Mouse (Mus musculus) limb, embryonic 10.5 days (tissue): Measurements from ENCODE around the gene Krt31. TPM values are rescaled to one million over a fixed set of nuclear protein-coding genes. Genes with fewer than 3 reads are reported as not detected.

Experiments used
- DNase-seq: peaks from one replicate; pipeline ENCODE4 v3.0.0-alpha.2; 2017; ENCODE audit warnings: low spot score
- H3K27ac ChIP-seq: fragments of 300-500 bp; sonication (generic); 2 replicates; pipeline ENCODE4 v1.5.1; 2016; ENCODE audit warnings: mild to moderate bottlenecking
- H3K27me3 ChIP-seq: fragments of 300-500 bp; sonication (generic); 2 replicates; pipeline ENCODE4 v1.6.1; 2016; ENCODE audit warnings: low read depth, mild to moderate bottlenecking; ENCODE audit not compliant: poor library complexity, severe bottlenecking
- H3K36me3 ChIP-seq: fragments of 300-500 bp; sonication (generic); 2 replicates; pipeline ENCODE4 v1.6.1; 2016; ENCODE audit warnings: mild to moderate bottlenecking, moderate library complexity
- H3K4me1 ChIP-seq: fragments of 300-500 bp; sonication (generic); 2 replicates; pipeline ENCODE4 v1.6.1; 2016
- H3K4me3 ChIP-seq: fragments of 300-500 bp; sonication (generic); 2 replicates; pipeline ENCODE4 v1.5.1; 2016; ENCODE audit warnings: mild to moderate bottlenecking, moderate library complexity
- H3K9me3 ChIP-seq: fragments of 300-500 bp; sonication (generic); replicated peaks from 2 replicates; pipeline ENCODE4 v1.6.1; 2016; ENCODE audit warnings: mild to moderate bottlenecking
- WGBS: fragments of 180-500 bp; shearing (Covaris S2); methylation state at CpG from one replicate; pipeline ENCODE4 v1.1.7; 2016; 5-methylcytosine and 5-hydroxymethylcytosine counted together
- polyA plus RNA-seq: library from polyadenylated mRNA; unstranded; fragments of >200 nt; fragmentation: Nextera tagmentation; extraction: Ambion mirVana; gene quantifications from 2 replicates; pipeline ENCODE4 v1.2.1, GENCODE M21; 2016

Gene Krt31
- polyA plus RNA-seq, 1 experiment from 2014 or later, result not detected

DNA sequence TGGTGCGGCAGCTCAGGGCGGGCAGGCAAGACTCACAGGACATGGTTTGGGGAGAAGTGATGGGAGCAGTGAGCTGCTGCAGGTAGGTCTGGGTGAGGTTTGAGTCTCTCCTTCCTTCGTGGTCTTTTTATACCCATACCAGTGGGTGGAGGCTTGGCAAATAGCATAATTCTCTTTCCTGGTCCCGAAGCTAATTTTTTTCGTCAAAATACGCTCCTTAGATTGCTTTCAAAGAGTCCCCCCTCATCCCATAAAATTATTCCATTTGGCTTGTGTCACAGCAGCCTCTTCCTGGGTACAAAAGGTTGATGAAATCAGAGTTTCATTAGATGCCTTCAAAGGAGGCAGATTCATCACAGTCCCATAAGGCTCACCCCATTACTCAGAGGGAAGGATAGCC is 8.9 kb downstream of the Krt31 start, which contains the start of gene Krt34:
Gene Krt34 (minus strand): TSS at position 101 of the 400 bp plus-strand sequence.
- no peak for DNase-seq
- Histone ChIP-seq H3K4me3 (no peak within 1 kb of the TSS), H3K9me3 (no peaks in the 10 kb centered on the region), H3K4me1 (no peaks in the 10 kb centered on the region), H3K36me3 (no peaks in the 10 kb centered on the region), H3K27me3 (no peaks in the 10 kb centered on the region), H3K27ac (no peak within 1 kb of the TSS)
- 86% methylated on average over 6 of the region's 6 CpGs for WGBS

DNA sequence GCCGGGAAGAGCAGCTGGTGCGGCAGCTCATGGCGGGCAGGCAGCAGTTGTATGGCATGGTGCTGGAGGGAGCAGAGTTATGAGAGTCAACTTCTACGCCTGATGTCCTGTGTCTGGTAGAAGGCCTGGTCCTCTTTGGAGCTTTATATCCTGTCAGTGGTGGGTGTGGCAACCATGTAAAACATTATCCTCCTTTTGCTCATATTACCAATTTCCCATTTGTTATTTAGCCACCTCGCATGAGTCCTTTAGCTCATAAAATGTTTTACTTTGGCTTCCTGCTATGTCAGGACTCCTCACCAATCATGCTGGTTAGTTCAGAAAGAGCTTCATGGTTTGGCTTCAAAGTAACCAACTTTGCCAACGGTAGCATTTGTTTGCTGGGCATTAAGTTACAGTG is 20.6 kb downstream of the Krt31 start, which contains the start of gene Krt33b:
Gene Krt33b (minus strand): TSS at position 101 of the 400 bp plus-strand sequence.
- Histone ChIP-seq H3K4me3 (no peak within 1 kb of the TSS), H3K4me1 (no peaks in the 10 kb centered on the region), H3K9me3 (no peaks in the 10 kb centered on the region), H3K36me3 (no peaks in the 10 kb centered on the region), H3K27ac (no peak within 1 kb of the TSS), H3K27me3 (no peaks in the 10 kb centered on the region)
- no peak for DNase-seq
- WGBS, result 94% methylated on average over 6 of the region's 6 CpGs

DNA sequence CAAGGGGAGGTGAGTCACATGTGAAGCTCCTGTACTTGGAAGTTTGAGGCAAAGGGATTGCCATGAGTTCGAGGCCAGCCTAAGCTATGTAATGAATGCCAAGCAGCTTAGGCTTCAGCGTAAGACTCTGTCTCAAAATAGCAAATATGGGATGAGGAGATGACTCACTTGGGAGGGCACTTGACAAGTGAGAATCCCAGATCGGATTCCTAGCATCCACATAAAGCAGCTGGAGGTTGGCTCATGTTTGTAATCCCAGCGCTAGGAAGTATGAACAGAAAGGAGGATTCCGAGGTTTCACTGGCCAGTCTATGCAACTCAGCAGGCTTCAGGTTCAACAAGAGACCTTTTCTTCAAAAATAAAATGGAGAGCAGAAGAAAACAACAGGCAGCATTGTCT is 28.9 kb downstream of the Krt31 start:
- H3K36me3 ChIP-seq, result no peaks in the 10 kb centered on the region
- H3K9me3 ChIP-seq, result no peaks in the 10 kb centered on the region
- 89% methylated on average over 5 of the region's 5 CpGs for WGBS
- no peak overlapping the region for H3K27ac ChIP-seq
- H3K4me3 ChIP-seq, result no peak overlapping the region
- DNase-seq, result no peak
- no peaks in the 10 kb centered on the region for H3K4me1 ChIP-seq
- no peaks in the 10 kb centered on the region for H3K27me3 ChIP-seq

DNA sequence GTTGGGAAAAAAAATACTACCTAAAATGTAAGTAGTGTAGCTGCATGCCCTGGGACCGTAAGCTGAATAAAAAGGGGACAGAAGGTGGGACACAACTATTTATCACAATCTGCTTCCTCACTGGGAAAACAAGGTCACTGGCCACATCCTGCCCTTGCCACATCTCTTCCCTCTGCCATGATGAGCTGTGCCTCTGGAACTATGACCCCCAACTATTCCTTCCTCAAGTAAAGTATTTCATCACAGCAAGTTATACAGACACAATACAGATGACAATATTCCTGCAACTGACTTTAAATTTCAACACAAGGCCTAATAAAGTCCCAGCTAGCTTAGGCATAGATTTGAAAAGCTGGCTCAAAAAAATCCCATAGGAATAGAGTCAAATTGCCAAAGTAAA is 30.9 kb downstream of the Krt31 start:
- no peak for DNase-seq
- no peaks in the 10 kb centered on the region for H3K36me3 ChIP-seq
- 93% methylated on average over 1 of the region's 1 CpGs for WGBS
- no peaks in the 10 kb centered on the region for H3K27me3 ChIP-seq
- H3K4me3 ChIP-seq, result no peak overlapping the region
- no peaks in the 10 kb centered on the region for H3K4me1 ChIP-seq
- H3K27ac ChIP-seq, result no peak overlapping the region
- H3K9me3 ChIP-seq, result no peaks in the 10 kb centered on the region

DNA sequence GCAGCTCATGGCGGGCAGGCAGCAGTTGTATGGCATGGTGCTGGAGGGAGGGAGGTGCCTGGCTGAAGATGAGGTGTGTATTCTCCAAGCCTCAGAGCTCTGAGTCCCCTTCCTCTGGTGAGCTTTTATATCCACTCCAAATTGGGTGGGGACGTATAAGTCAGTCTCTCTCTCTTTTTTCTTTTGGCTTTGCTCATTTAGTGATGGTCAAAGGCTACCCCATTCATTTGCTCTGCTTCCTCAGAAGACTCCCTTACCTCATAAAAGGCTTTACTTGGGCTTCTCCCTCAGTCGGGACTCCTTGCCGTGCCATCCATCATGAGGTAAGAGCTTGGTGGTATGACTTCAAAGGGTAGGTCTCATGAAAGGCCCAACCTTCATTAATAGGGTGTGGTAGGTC is 34.2 kb downstream of the Krt31 start, which contains the start of gene Krt33a:
Gene Krt33a (minus strand): TSS at position 101 of the 400 bp plus-strand sequence.
- no peak for DNase-seq
- no peaks in the 10 kb centered on the region for H3K9me3 ChIP-seq
- H3K4me3 ChIP-seq, result no peak within 1 kb of the TSS
- H3K27ac ChIP-seq, result no peak within 1 kb of the TSS
- H3K27me3 ChIP-seq, result no peaks in the 10 kb centered on the region
- no peaks in the 10 kb centered on the region for H3K4me1 ChIP-seq
- no peaks in the 10 kb centered on the region for H3K36me3 ChIP-seq
- 55% methylated on average over 4 of the region's 4 CpGs for WGBS

DNA sequence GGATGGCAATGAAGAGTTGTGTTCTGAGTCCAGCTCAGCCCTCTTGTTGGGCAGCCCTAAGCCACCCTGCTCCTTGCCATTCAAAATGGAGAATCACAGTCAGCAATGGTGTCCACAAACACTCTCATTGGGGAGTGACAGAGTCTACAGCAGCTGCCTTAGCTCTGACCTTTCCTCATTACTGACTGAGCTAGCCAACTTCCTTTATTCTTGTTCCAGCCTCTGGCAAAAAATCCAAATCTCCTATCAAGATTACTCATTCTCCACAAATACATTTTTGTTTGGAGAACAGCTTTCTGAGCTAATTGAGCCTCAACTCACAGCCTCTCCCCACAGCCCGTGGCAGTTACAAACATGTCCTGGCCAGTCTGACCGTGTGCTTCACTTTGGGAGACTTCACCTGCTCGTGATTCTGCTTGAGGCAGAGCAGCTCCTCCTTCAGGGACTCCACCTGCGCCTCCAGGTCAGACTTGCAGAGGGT is 36.6 kb downstream of the Krt31 start:
- no peak for DNase-seq
- WGBS, result 74% methylated on average over 4 of the region's 4 CpGs
- no peaks in the 10 kb centered on the region for H3K27me3 ChIP-seq
- H3K27ac ChIP-seq, result no peak overlapping the region
- H3K36me3 ChIP-seq, result no peaks in the 10 kb centered on the region
- H3K4me3 ChIP-seq, result no peak overlapping the region
- no peaks in the 10 kb centered on the region for H3K4me1 ChIP-seq
- no peaks in the 10 kb centered on the region for H3K9me3 ChIP-seq

DNA sequence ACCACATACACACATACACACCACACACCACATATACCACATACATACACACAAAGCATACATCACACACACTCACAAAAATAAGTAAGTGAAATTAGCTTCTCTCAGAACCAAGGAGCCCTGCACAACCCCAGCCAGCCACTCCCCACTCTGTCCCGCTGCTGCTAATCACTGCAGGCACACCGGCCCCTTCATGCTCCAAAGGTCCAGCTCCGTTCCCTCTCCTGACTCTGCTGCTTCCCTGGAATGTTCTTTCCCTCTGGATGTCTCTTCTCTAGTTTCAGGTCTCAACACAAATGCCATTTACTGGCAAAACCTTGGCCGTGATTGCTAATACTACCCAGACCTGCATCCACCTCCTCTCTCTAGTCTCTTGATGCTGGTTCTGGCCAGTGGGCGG is 39.7 kb downstream of the Krt31 start:
- H3K9me3 ChIP-seq, result no peaks in the 10 kb centered on the region
- 88% methylated on average over 5 of the region's 5 CpGs for WGBS

DNA sequence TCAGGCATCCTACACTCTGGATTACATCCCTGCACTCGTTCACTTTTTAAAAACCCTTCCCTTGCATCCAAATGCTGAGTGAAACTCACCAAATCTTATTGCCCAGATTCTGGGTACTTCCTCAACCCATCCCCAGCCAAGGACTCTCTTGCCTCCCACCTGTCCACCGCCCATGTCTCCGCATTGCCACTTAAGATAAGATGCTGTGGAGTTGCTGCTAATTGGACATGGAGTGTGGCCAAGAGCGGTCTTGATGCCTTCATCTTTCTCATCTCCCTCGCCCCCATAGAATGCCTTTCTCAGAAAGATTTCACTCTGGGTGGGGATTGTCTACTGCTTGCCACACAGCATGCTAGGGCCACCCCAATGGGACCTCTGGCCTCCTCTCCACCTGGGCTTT is 42.0 kb downstream of the Krt31 start:
- Histone ChIP-seq H3K4me3 (no peak overlapping the region), H3K27ac (no peak overlapping the region), H3K36me3 (no peaks in the 10 kb centered on the region), H3K27me3 (no peaks in the 10 kb centered on the region), H3K4me1 (no peaks in the 10 kb centered on the region), H3K9me3 (no peaks in the 10 kb centered on the region)
- 91% methylated on average over 5 of the region's 5 CpGs for WGBS
- DNase-seq, result no peak

More for the DNA sequence above, 39.7 kb downstream of the Krt31 start:
- H3K27me3 ChIP-seq, result no peaks in the 10 kb centered on the region
- no peaks in the 10 kb centered on the region for H3K4me1 ChIP-seq
- no peak overlapping the region for H3K27ac ChIP-seq
- no peak overlapping the region for H3K4me3 ChIP-seq
- H3K36me3 ChIP-seq, result no peaks in the 10 kb centered on the region
- DNase-seq, result no peak

DNA sequence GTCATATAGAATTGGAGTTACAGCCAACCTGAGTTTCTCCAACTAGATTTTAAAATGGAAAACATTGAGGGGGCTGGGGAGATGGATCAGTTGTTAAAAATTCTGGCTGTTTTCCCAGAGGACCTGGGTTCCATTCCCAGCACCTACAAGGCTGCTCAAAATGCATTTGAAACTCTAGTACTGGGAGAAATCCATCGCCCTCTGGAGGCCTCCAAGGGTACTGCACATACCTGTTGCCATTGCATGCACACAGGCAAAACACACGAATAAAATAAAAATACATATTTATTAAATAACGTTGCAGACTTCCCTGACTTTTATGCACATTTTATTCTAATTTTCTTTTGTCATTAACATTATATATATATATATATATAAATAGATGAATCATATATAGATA is 43.7 kb downstream of the Krt31 start:
- no peak overlapping the region for H3K4me3 ChIP-seq
- no peak for DNase-seq
- H3K9me3 ChIP-seq, result no peaks in the 10 kb centered on the region
- H3K27ac ChIP-seq, result no peak overlapping the region
- no peaks in the 10 kb centered on the region for H3K27me3 ChIP-seq
- WGBS, result 57% methylated on average over 3 of the region's 3 CpGs
- no peaks in the 10 kb centered on the region for H3K36me3 ChIP-seq
- no peaks in the 10 kb centered on the region for H3K4me1 ChIP-seq

DNA sequence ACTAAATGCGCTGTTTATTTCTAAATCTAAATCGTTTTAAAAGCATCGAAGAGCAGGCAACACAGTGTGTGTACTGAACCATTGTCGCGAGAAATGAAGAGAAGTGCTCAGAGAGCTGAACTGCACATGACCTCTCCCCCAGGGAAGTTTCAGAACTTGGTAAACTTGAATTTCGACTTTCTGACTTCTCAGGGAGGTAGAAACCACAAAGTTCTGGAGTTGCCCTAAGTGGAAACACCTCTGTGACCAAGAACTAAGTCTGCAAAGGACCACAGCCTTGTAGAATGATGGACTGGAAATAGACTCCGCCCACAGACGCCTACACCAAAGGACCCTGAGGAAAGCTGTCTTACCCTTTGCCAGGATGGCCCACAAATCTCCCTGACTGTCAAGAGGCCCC is 44.4 kb downstream of the Krt31 start:
- H3K27ac ChIP-seq, result no peak overlapping the region
- H3K4me3 ChIP-seq, result no peak overlapping the region
- WGBS, result 87% methylated on average over 8 of the region's 8 CpGs
- no peaks in the 10 kb centered on the region for H3K27me3 ChIP-seq
- no peak for DNase-seq
- no peaks in the 10 kb centered on the region for H3K36me3 ChIP-seq
- no peaks in the 10 kb centered on the region for H3K9me3 ChIP-seq
- H3K4me1 ChIP-seq, result no peaks in the 10 kb centered on the region

DNA sequence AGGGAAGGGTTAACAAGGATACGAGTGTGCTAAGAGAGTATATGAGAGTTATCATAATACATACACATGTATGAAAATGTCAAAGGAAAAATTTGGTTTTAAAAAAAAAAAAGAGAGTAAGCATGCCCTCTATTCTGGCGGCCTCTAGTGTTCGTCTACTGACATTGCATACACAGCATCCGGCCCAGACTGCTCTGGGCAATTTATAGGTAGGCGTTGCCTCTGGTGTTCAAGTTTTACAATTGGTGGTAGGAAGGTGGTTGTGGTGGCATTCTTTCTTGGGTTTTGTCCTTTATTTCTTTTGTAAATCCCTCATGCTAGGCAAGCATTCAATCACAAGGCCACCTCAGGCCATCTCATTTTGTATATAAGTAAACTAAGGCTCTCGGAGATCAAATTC is 45.5 kb downstream of the Krt31 start:
- no peak overlapping the region for H3K4me3 ChIP-seq
- H3K4me1 ChIP-seq, result no peaks in the 10 kb centered on the region
- no peak for DNase-seq
- H3K36me3 ChIP-seq, result no peaks in the 10 kb centered on the region
- 25% methylated on average over 6 of the region's 6 CpGs for WGBS
- no peak overlapping the region for H3K27ac ChIP-seq
- H3K9me3 ChIP-seq, result no peaks in the 10 kb centered on the region
- no peaks in the 10 kb centered on the region for H3K27me3 ChIP-seq

DNA sequence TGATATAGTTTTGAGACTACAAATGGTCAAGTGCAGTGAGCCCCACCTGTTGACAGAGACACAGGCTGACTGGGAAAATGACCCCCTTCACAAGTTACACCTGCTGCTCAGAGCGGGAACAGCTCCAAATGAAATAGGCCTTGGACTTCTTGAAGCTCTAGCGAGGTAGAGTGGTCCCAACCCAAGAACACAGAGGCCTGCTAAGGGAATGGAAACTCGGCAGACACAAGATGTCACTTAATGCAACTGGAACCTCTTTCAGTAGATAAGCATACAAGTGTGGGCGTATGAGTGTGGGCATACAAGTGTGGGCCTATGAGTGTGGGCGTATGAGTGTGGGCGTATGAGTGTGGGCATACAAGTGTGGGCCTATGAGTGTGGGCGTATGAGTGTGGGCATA is 51.3 kb downstream of the Krt31 start:
- Histone ChIP-seq H3K4me3 (no peak overlapping the region), H3K4me1 (peaks cover under 1% of the 10 kb centered on the region; the same call in 1 of the 2 replicates), H3K9me3 (no peaks in the 10 kb centered on the region), H3K27ac (no peak overlapping the region), H3K27me3 (peaks cover 10% of the 10 kb centered on the region), H3K36me3 (no peaks in the 10 kb centered on the region)
- 96% methylated on average over 7 of the region's 7 CpGs for WGBS
- DNase-seq, result no peak
